26 mouse cellular contexts compared by ENCODE assay signal in genomic region chr2:32947454-32947853, GRCm38 (mm10). TPM values are rescaled to one million over a fixed set of nuclear protein-coding genes. Genes with fewer than 3 reads are reported as not detected.
A peak's percentile ranks its signal among the peaks of the same experiment; 100 is the strongest.
DNase-seq lines count a peak whose midpoint lies in the region; ATAC-seq and TF ChIP-seq lines count a peak whose summit lies in the region.
"Had no signal": no experiment of that assay in that cellular context is flagged by ENCODE, and none has a peak within 500 bp of the region (broad histone marks: within the 10 kb centered on the region; RNA-seq: fewer than 3 reads in every experiment).

No protein-coding gene starts in this region.

- H3K27me3 ChIP-seq in embryonic facial prominence, embryonic 13.5 days: no peaks in the 10 kb centered on the region
- H3K27me3 ChIP-seq in embryonic facial prominence, embryonic 10.5 days (replicated peaks; ENCODE audit: low read depth, poor library complexity, severe bottlenecking): no peaks in the 10 kb centered on the region
- no peaks in the 10 kb centered on the region for H3K27me3 ChIP-seq in kidney, postnatal 0 days (ENCODE audit: insufficient read depth, low read length)
- H3K27me3 ChIP-seq in embryonic facial prominence, embryonic 14.5 days (replicated peaks; ENCODE audit: control insufficient read depth, insufficient read depth, low read length): no peaks in the 10 kb centered on the region
- H3K27me3 ChIP-seq: CH12.LX; embryonic facial prominence, embryonic 12.5 days; forebrain, embryonic 13.5 days; forebrain, embryonic 15.5 days; Patski had no signal

- H3K4me3 ChIP-seq in embryonic facial prominence, embryonic 13.5 days: no peak overlapping the region
- no peak overlapping the region for H3K4me3 ChIP-seq in embryonic facial prominence, embryonic 10.5 days
- H3K4me3 ChIP-seq in kidney, postnatal 0 days (replicated peaks; ENCODE audit: low read depth, low read length): no peak overlapping the region
- H3K4me3 ChIP-seq in embryonic facial prominence, embryonic 14.5 days (ENCODE audit: low read depth, low read length): no peak overlapping the region
- H3K4me3 ChIP-seq: embryonic facial prominence, embryonic 12.5 days; forebrain, embryonic 13.5 days; forebrain, embryonic 15.5 days had no signal

- no peaks in the 10 kb centered on the region for H3K4me1 ChIP-seq in embryonic facial prominence, embryonic 13.5 days
- no peaks in the 10 kb centered on the region for H3K4me1 ChIP-seq in embryonic facial prominence, embryonic 10.5 days
- no peaks in the 10 kb centered on the region for H3K4me1 ChIP-seq in kidney, postnatal 0 days (replicated peaks; ENCODE audit: insufficient read depth, low read length)
- H3K4me1 ChIP-seq in embryonic facial prominence, embryonic 14.5 days (ENCODE audit: control insufficient read depth, insufficient read depth, low read length): no peaks in the 10 kb centered on the region
- H3K4me1 ChIP-seq: embryonic facial prominence, embryonic 12.5 days; forebrain, embryonic 13.5 days; forebrain, embryonic 15.5 days had no signal

- no peak for ATAC-seq in embryonic facial prominence, embryonic 13.5 days (ENCODE audit: insufficient number of reproducible peaks, insufficient read depth, low FRiP score, low TSS enrichment, low read depth)
- ATAC-seq in kidney, postnatal 0 days (replicated peaks; ENCODE audit: low FRiP score, low read depth): no peak
- no peak for ATAC-seq in embryonic facial prominence, embryonic 14.5 days (ENCODE audit: low read depth)
- ATAC-seq: activated CD4-positive, CD25-positive, alpha-beta regulatory T cell, adult 4 months; CD4-positive, CD25-positive, alpha-beta regulatory T cell, adult 4 months; forebrain, embryonic 13.5 days; forebrain, embryonic 15.5 days; forebrain, postnatal 0 days; Patski had no signal

- TF ChIP-seq CTCF in kidney, postnatal 0 days (IDR thresholded peaks at IDR 0.05; ENCODE audit: low read depth): no peak

- WGBS in embryonic facial prominence, embryonic 13.5 days: 82% methylated on average over 11 of the region's 11 CpGs
- WGBS in embryonic facial prominence, embryonic 10.5 days: 88% methylated on average over 11 of the region's 11 CpGs
- WGBS in kidney, postnatal 0 days: 89% methylated on average over 11 of the region's 11 CpGs
- 80% methylated on average over 7 of the region's 11 CpGs for WGBS in embryonic facial prominence, embryonic 14.5 days

- no peak overlapping the region for H3K27ac ChIP-seq in embryonic facial prominence, embryonic 13.5 days
- no peak overlapping the region for H3K27ac ChIP-seq in embryonic facial prominence, embryonic 10.5 days (replicated peaks)
- H3K27ac ChIP-seq in kidney, postnatal 0 days: no peak overlapping the region
- no peak overlapping the region for H3K27ac ChIP-seq in embryonic facial prominence, embryonic 14.5 days (replicated peaks; ENCODE audit: low read depth, low read length)
- H3K27ac ChIP-seq: embryonic facial prominence, embryonic 12.5 days; forebrain, embryonic 13.5 days; forebrain, embryonic 15.5 days had no signal

- no peaks in the 10 kb centered on the region for H3K9me3 ChIP-seq in embryonic facial prominence, embryonic 13.5 days
- H3K9me3 ChIP-seq in embryonic facial prominence, embryonic 10.5 days: no peaks in the 10 kb centered on the region
- no peaks in the 10 kb centered on the region for H3K9me3 ChIP-seq in kidney, postnatal 0 days (replicated peaks; ENCODE audit: low read length)
- no peaks in the 10 kb centered on the region for H3K9me3 ChIP-seq in embryonic facial prominence, embryonic 14.5 days (ENCODE audit: control insufficient read depth, low read length)
- H3K9me3 ChIP-seq: embryonic facial prominence, embryonic 12.5 days; forebrain, embryonic 13.5 days; forebrain, embryonic 15.5 days; G1E had no signal

- H3K4me2 ChIP-seq in embryonic facial prominence, embryonic 13.5 days: no peak overlapping the region
- no peak overlapping the region for H3K4me2 ChIP-seq in kidney, postnatal 0 days (ENCODE audit: low read length)
- no peak overlapping the region for H3K4me2 ChIP-seq in embryonic facial prominence, embryonic 14.5 days (ENCODE audit: low read depth, low read length)
- H3K4me2 ChIP-seq: embryonic facial prominence, embryonic 12.5 days; forebrain, embryonic 13.5 days; forebrain, embryonic 15.5 days had no signal

- no peak for DNase-seq in embryonic facial prominence, embryonic 10.5 days (ENCODE audit: low spot score)
- no peak for DNase-seq in kidney, postnatal 0 days (ENCODE audit: low spot score)
- no peak for DNase-seq in kidney, adult 11 months
- DNase-seq in embryonic facial prominence, embryonic 14.5 days (ENCODE audit: low spot score): no peak
- DNase-seq in adrenal gland, postnatal 4 days (ENCODE audit: low spot score in 2 of 2): no peak
- DNase-seq: adrenal gland, adult 8-10 months; adrenal gland, postnatal 14 days; adrenal gland, postnatal 36 days; B cell, adult 2 months; cerebellum, adult 11 months; cerebellum, adult 18-20 months; cerebellum, adult 8-10 months; cerebellum, adult 9-11 months; cerebellum, postnatal 14 days; cerebellum, postnatal 36 days; embryo, embryonic 11 days; forebrain, postnatal 0 days had no signal

- H3K36me3 ChIP-seq in embryonic facial prominence, embryonic 13.5 days: peaks cover 62% of the 10 kb centered on the region
- H3K36me3 ChIP-seq in embryonic facial prominence, embryonic 10.5 days (replicated peaks): peaks cover 56% of the 10 kb centered on the region
- H3K36me3 ChIP-seq in kidney, postnatal 0 days (ENCODE audit: insufficient read depth, low read length): peaks cover 22% of the 10 kb centered on the region; the same call in 1 of the 2 replicates
- H3K36me3 ChIP-seq in embryonic facial prominence, embryonic 14.5 days (ENCODE audit: control insufficient read depth, insufficient read depth, low read length): peaks cover 69% of the 10 kb centered on the region

- peak overlapping the region; percentile 11; the same call in 1 of the 2 replicates for H3K9ac ChIP-seq in embryonic facial prominence, embryonic 13.5 days
- 0 out of 2 replicates have a peak overlapping the region, but pooled peaks have one; percentile 8 for H3K9ac ChIP-seq in kidney, postnatal 0 days (ENCODE audit: low read depth, low read length)
- H3K9ac ChIP-seq in embryonic facial prominence, embryonic 14.5 days (ENCODE audit: low read depth, low read length): 0 out of 2 replicates have a peak overlapping the region, but pooled peaks have one; percentile 21
- H3K9ac ChIP-seq: embryonic facial prominence, embryonic 12.5 days; forebrain, embryonic 13.5 days; forebrain, embryonic 15.5 days; forebrain, postnatal 0 days had no signal

RNA-seq across cellular contexts. Expression of gene Rpl12, which starts 13.9 kb away (rescaled TPM):
- 185 and 205 TPM in 2 replicates for polyA plus RNA-seq in embryonic facial prominence, embryonic 13.5 days (2015; fragmentation: Nextera tagmentation; extraction: Ambion mirVana)
- polyA plus RNA-seq in embryonic facial prominence, embryonic 10.5 days (2016; fragmentation: Nextera tagmentation; extraction: Ambion mirVana): 196 and 200 TPM in 2 replicates
- polyA plus RNA-seq in kidney, postnatal 0 days (2015; fragmentation: Nextera tagmentation; extraction: Ambion mirVana): 173 and 195 TPM in 2 replicates
- 224 and 237 TPM in 2 replicates for polyA plus RNA-seq in embryonic facial prominence, embryonic 14.5 days (2014; fragmentation: Nextera tagmentation; extraction: Ambion mirVana)
- 100 to 1,000 TPM; 274 to 283 TPM for total RNA-seq in adrenal gland, postnatal 4 days (2021)

RNA-seq across cellular contexts. Expression of gene Lrsam1, which starts 14.0 kb away (rescaled TPM):
- 13.4 and 13.6 TPM in 2 replicates for polyA plus RNA-seq in embryonic facial prominence, embryonic 13.5 days (2015; fragmentation: Nextera tagmentation; extraction: Ambion mirVana)
- 7.8 and 8.9 TPM in 2 replicates for polyA plus RNA-seq in embryonic facial prominence, embryonic 10.5 days (2016; fragmentation: Nextera tagmentation; extraction: Ambion mirVana)
- polyA plus RNA-seq in kidney, postnatal 0 days (2015; fragmentation: Nextera tagmentation; extraction: Ambion mirVana): 8.6 and 9.0 TPM in 2 replicates
- polyA plus RNA-seq in embryonic facial prominence, embryonic 14.5 days (2014; fragmentation: Nextera tagmentation; extraction: Ambion mirVana): 9.2 and 10.9 TPM in 2 replicates
- total RNA-seq in adrenal gland, postnatal 4 days (2021): 10 to 100 TPM; 23.7 to 26.5 TPM

RNA-seq across cellular contexts. Expression of gene Slc2a8, which starts 34.4 kb away (rescaled TPM):
- 24.6 and 25.8 TPM in 2 replicates for polyA plus RNA-seq in embryonic facial prominence, embryonic 13.5 days (2015; fragmentation: Nextera tagmentation; extraction: Ambion mirVana)
- polyA plus RNA-seq in embryonic facial prominence, embryonic 10.5 days (2016; fragmentation: Nextera tagmentation; extraction: Ambion mirVana): 19.7 and 21.5 TPM in 2 replicates
- 36.8 and 37.1 TPM in 2 replicates for polyA plus RNA-seq in kidney, postnatal 0 days (2015; fragmentation: Nextera tagmentation; extraction: Ambion mirVana)
- 12.2 and 15.7 TPM in 2 replicates for polyA plus RNA-seq in embryonic facial prominence, embryonic 14.5 days (2014; fragmentation: Nextera tagmentation; extraction: Ambion mirVana)
- total RNA-seq in adrenal gland, postnatal 4 days (2021): 10 to 100 TPM; 19.7 to 20.4 TPM
